Mouse (Mus musculus): ENCODE results near the gene Rangap1. TPM values are rescaled to one million over a fixed set of nuclear protein-coding genes. Genes with fewer than 3 reads are reported as not detected.
"Not testable (repeated sequence)": the region's sequence is repeated elsewhere in the genome, so short reads cannot be mapped to it uniquely, and the experiment has no call there.

Gene Rangap1
- polyA plus RNA-seq, 1 experiment from 2014 or later: 121 TPM

- no peak overlapping the region for H3K27ac ChIP-seq
- no peaks in the 10 kb centered on the region for H3K27me3 ChIP-seq (replicated peaks)
- H3K36me3 ChIP-seq: peaks cover 100% of the 10 kb centered on the region
- H3K9me3 ChIP-seq (replicated peaks): no peaks in the 10 kb centered on the region
- no peak overlapping the region for H3K9ac ChIP-seq
- 80% methylated on average over 11 of the region's 11 CpGs for WGBS (ENCODE audit: insufficient replicate concordance)
- no peak overlapping the region for H3K4me2 ChIP-seq
- H3K4me1 ChIP-seq: no peaks in the 10 kb centered on the region
- ATAC-seq: no peak
- no peak overlapping the region for H3K4me3 ChIP-seq
These were observed 36.3 kb downstream of the Rangap1 start for GRCm38 (mm10) chr15:81708991-81709390.

DNA sequence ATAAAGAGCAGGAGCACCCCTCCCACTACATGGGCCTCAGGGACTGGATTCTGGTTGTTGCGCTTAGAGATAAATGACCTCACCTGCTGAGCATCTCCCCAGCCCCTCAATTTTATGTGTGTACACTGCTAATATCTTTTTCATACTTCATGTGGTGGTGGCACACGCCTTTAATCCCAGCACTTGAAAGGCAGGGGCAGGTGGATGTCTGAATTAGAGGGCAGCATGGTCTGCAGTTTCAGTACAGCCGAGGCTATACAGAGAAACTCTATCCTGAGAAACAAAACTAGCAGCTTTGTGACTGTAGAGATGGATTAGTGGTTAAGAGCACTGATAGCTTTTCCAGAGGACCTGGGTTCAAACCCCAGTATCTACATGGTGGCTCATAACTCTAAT, 42.2 kb downstream of the Rangap1 start:
- peaks cover 64% of the 10 kb centered on the region for H3K36me3 ChIP-seq
- ATAC-seq: no peak
- 85% methylated on average over 3 of the region's 3 CpGs for WGBS (ENCODE audit: insufficient replicate concordance)

DNA sequence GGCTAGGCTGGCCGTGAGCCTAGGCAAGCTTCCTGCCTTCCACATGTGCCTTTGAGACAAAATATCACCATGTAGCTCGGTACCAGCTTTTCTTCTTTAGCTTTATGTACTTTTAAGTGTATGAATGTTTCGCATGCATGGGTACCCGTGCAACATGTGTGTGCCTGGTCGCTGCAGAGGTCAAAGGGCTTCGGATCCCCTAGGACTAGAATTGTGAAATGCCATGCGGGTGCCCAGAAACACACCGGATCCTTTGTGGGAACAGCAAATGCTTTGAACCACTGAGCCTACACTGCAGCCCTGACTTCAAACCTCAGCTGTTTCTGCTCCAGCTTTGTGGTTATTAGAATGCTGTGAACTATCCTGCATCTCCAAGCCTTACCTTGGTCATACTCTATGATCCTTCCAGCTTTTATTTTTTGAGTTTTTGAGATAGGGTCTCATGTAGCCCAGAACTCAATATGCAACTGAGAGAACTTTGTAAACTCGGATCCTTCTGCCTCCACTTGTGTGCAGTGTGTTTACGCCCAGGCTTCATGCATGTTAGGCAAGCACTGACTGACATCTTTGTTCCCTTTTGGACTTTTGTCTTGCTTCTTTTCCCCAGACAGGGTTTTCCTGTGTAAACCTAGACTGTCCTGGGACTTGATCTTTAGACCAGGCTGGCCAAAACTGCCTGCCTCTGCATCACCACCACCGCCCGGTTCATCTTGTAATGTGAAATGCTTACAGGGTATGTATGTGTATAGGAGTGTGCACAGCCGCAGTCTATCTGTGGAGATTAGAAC, 42.8 kb downstream of the Rangap1 start:
- Histone ChIP-seq H3K27ac (0 out of 2 replicates have a peak overlapping the region, but pooled peaks have one; percentile 7), H3K4me2 (no peak overlapping the region), H3K9ac (no peak overlapping the region), H3K4me3 (no peak overlapping the region), H3K4me1 (peaks cover 5% of the 10 kb centered on the region; the same call in 1 of the 2 replicates), H3K36me3 (peaks cover 58% of the 10 kb centered on the region), H3K9me3 (replicated peaks) (no peaks in the 10 kb centered on the region), H3K27me3 (replicated peaks) (peaks cover 1% of the 10 kb centered on the region)
- WGBS (ENCODE audit: insufficient replicate concordance): 84% methylated on average over 13 of the region's 13 CpGs
- no peak for ATAC-seq

More for the DNA sequence above, 42.2 kb downstream of the Rangap1 start:
- no peak overlapping the region for H3K4me2 ChIP-seq
- no peak overlapping the region for H3K4me3 ChIP-seq
- no peaks in the 10 kb centered on the region for H3K27me3 ChIP-seq (replicated peaks)
- H3K9ac ChIP-seq: no peak overlapping the region
- H3K27ac ChIP-seq: 0 out of 2 replicates have a peak overlapping the region, but pooled peaks have one; percentile 9
- peaks cover 5% of the 10 kb centered on the region; the same call in 1 of the 2 replicates for H3K4me1 ChIP-seq
- H3K9me3 ChIP-seq (replicated peaks): no peaks in the 10 kb centered on the region

- not testable (repeated sequence) for H3K27ac ChIP-seq; H3K4me1 ChIP-seq; H3K9me3 ChIP-seq (replicated peaks); H3K9ac ChIP-seq; H3K4me3 ChIP-seq; ATAC-seq; H3K4me2 ChIP-seq
- Histone ChIP-seq H3K27me3 (replicated peaks) (peaks cover 12% of the 10 kb centered on the region), H3K36me3 (peaks cover 46% of the 10 kb centered on the region)
- WGBS (ENCODE audit: insufficient replicate concordance): 74% methylated on average over 4 of the region's 4 CpGs
These were observed 44.0 kb downstream of the Rangap1 start for GRCm38 (mm10) chr15:81701350-81701749.

- Histone ChIP-seq H3K27me3 (replicated peaks) (peaks cover 20% of the 10 kb centered on the region), H3K36me3 (peaks cover 39% of the 10 kb centered on the region), H3K4me1 (peaks cover 5% of the 10 kb centered on the region; the same call in 1 of the 2 replicates), H3K27ac (no peak overlapping the region), H3K9me3 (replicated peaks) (no peaks in the 10 kb centered on the region), H3K4me2 (no peak overlapping the region), H3K4me3 (no peak overlapping the region), H3K9ac (no peak overlapping the region)
- WGBS (ENCODE audit: insufficient replicate concordance): 53% methylated on average over 8 of the region's 8 CpGs
- ATAC-seq: no peak
These were observed 44.7 kb downstream of the Rangap1 start for GRCm38 (mm10) chr15:81700601-81701000.

- ATAC-seq: no peak
- H3K9me3 ChIP-seq (replicated peaks): no peaks in the 10 kb centered on the region
- no peak overlapping the region for H3K4me3 ChIP-seq
- H3K36me3 ChIP-seq: peaks cover 34% of the 10 kb centered on the region
- H3K27me3 ChIP-seq (replicated peaks): peaks cover 24% of the 10 kb centered on the region
- no peak overlapping the region for H3K27ac ChIP-seq
- peaks cover 5% of the 10 kb centered on the region; the same call in 1 of the 2 replicates for H3K4me1 ChIP-seq
- H3K4me2 ChIP-seq: no peak overlapping the region
- 25% methylated on average over 2 of the region's 2 CpGs for WGBS (ENCODE audit: insufficient replicate concordance)
- no peak overlapping the region for H3K9ac ChIP-seq
These were observed 45.2 kb downstream of the Rangap1 start for GRCm38 (mm10) chr15:81700161-81700560.

DNA sequence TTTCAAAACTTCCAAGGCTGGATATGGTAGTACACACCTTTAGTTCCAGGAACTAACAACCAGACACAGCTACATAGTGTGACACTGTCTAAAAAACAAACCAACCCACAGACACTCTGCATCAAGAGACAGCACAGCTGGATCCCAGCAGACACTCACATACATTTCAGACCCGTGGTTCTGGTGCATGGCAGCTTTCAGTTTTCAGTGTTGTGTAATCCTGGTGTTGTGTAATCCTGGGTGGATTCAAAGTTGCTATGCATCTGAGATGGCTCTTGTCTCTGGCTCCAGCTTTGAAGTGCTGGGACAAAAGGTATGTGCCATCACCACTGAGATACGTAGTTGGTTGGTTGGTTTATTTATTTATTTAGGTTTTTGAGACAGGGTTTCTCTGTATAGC, 46.8 kb downstream of the Rangap1 start:
- H3K4me2 ChIP-seq: no peak overlapping the region
- WGBS (ENCODE audit: insufficient replicate concordance): 38% methylated on average over 2 of the region's 2 CpGs
- H3K9ac ChIP-seq: no peak overlapping the region
- no peak overlapping the region for H3K27ac ChIP-seq
- H3K27me3 ChIP-seq (replicated peaks): peaks cover 40% of the 10 kb centered on the region
- no peak for ATAC-seq
- H3K9me3 ChIP-seq (replicated peaks): no peaks in the 10 kb centered on the region
- peaks cover 18% of the 10 kb centered on the region for H3K36me3 ChIP-seq
- no peak overlapping the region for H3K4me3 ChIP-seq
- H3K4me1 ChIP-seq: peaks cover 20% of the 10 kb centered on the region

- no peak for ATAC-seq
- peaks cover 19% of the 10 kb centered on the region for H3K4me1 ChIP-seq
- no peaks in the 10 kb centered on the region for H3K9me3 ChIP-seq (replicated peaks)
- peaks cover 47% of the 10 kb centered on the region for H3K27me3 ChIP-seq (replicated peaks)
- peaks cover 11% of the 10 kb centered on the region for H3K36me3 ChIP-seq
- no peak overlapping the region for H3K27ac ChIP-seq
- no peak overlapping the region for H3K4me3 ChIP-seq
- no peak overlapping the region for H3K4me2 ChIP-seq
- no peak overlapping the region for H3K9ac ChIP-seq
- WGBS (ENCODE audit: insufficient replicate concordance): 42% methylated on average over 3 of the region's 3 CpGs
These were observed 47.5 kb downstream of the Rangap1 start for GRCm38 (mm10) chr15:81697847-81698246.

GRCm38 (mm10) chr15:81697175-81697574, 48.2 kb downstream of the Rangap1 start, which contains the start of gene Chadl:
Gene Chadl (minus strand): TSS chr15:81697287.
- Histone ChIP-seq H3K4me1 (peaks cover 19% of the 10 kb centered on the region), H3K27ac (no peak within 1 kb of the TSS), H3K9me3 (replicated peaks) (no peaks in the 10 kb centered on the region), H3K9ac (no peak within 1 kb of the TSS), H3K36me3 (peaks cover 5% of the 10 kb centered on the region), H3K4me2 (no peak within 1 kb of the TSS), H3K4me3 (no peak within 1 kb of the TSS), H3K27me3 (replicated peaks) (peaks cover 54% of the 10 kb centered on the region)
- WGBS (ENCODE audit: insufficient replicate concordance): 56% methylated on average over 7 of the region's 7 CpGs
- no peak for ATAC-seq

- WGBS (ENCODE audit: insufficient replicate concordance): 36% methylated on average over 18 of the region's 19 CpGs
- no peaks in the 10 kb centered on the region for H3K9me3 ChIP-seq (replicated peaks)
- peak overlapping the region; percentile 62; the same call in 1 of the 2 replicates for H3K9ac ChIP-seq
- H3K4me1 ChIP-seq: peaks cover 19% of the 10 kb centered on the region
- H3K4me2 ChIP-seq: peak overlapping the region; percentile 77
- peak overlapping the region; percentile 55 for H3K4me3 ChIP-seq
- H3K27me3 ChIP-seq (replicated peaks): peaks cover 66% of the 10 kb centered on the region
- H3K36me3 ChIP-seq: no peaks in the 10 kb centered on the region
- H3K27ac ChIP-seq: no peak overlapping the region
- ATAC-seq: no peak
These were observed 50.4 kb downstream of the Rangap1 start for GRCm38 (mm10) chr15:81694891-81695290.

GRCm38 (mm10) chr15:81693967-81694881, 51.1 kb downstream of the Rangap1 start:
- H3K9me3 ChIP-seq (replicated peaks): no peaks in the 10 kb centered on the region
- peak; percentile 67 for ATAC-seq
- H3K4me3 ChIP-seq: peak overlapping the region; percentile 55
- WGBS (ENCODE audit: insufficient replicate concordance): 2% methylated on average over 103 of the region's 107 CpGs
- H3K4me2 ChIP-seq: peak overlapping the region; percentile 77
- no peaks in the 10 kb centered on the region for H3K36me3 ChIP-seq
- H3K9ac ChIP-seq: peak overlapping the region; percentile 62
- no peak overlapping the region for H3K27ac ChIP-seq
- H3K27me3 ChIP-seq (replicated peaks): peaks cover 66% of the 10 kb centered on the region
- H3K4me1 ChIP-seq: peaks cover 19% of the 10 kb centered on the region

All from liver, embryonic 12.5 days (tissue).